Mouse (Mus musculus) lung, adult 2 months (tissue): ENCODE data around the gene Jag2. TPM values are rescaled to one million over a fixed set of nuclear protein-coding genes. Genes with fewer than 3 reads are reported as not detected.

ENCODE experiments used
- DNase-seq: peaks from one replicate; pipeline ENCODE4 v3.0.0; 2022
- H3K4me1 ChIP-seq: fragments of 200-500 bp; 2 replicates; pipeline ENCODE4 v1.6.1; 2011; ENCODE audit warnings: low read length; ENCODE audit not compliant: control insufficient read depth, insufficient read depth
- H3K4me3 ChIP-seq: fragments of 200-500 bp; replicated peaks from 2 replicates; pipeline ENCODE3; 2011; ENCODE audit warnings: low read depth, mild to moderate bottlenecking, control low read depth, low read length; ENCODE audit errors: extremely low read depth
- CTCF ChIP-seq: fragments of 200-500 bp; IDR thresholded peaks from 2 replicates; pipeline ENCODE4 v1.5.1; 2011; ENCODE audit warnings: mild to moderate bottlenecking, low read length, control low read depth; ENCODE audit not compliant: insufficient read depth
- POLR2A ChIP-seq: fragments of 200-500 bp; IDR thresholded peaks from 2 replicates; pipeline ENCODE4 v1.6.1; 2011; ENCODE audit warnings: low read depth, mild to moderate bottlenecking, control low read depth, low read length, borderline replicate concordance; ENCODE audit errors: extremely low read depth
- WGBS: fragments of 180-500 bp; shearing (Covaris S2); methylation state at CpG from one replicate; pipeline ENCODE4 v1.1.7; 2018; 5-methylcytosine and 5-hydroxymethylcytosine counted together
- polyA plus RNA-seq: library from polyadenylated mRNA; depleted of rRNA; stranded (reverse); fragments of >200 nt; gene quantifications from 2 replicates; pipeline ENCODE4 v1.2.3, GENCODE M21; 2012

The Jag2 gene
- polyA plus RNA-seq, 1 experiment = 62.8 TPM

GRCm38 (mm10) chr12:112941776-112942713, 12.5 kb upstream of the Jag2 start, which contains the start of gene Nudt14:
Nudt14 (minus strand) TSS chr12:112942124.
- no peak for TF ChIP-seq CTCF
- TF ChIP-seq POLR2A = peak; percentile 62; the same call in 1 of the 2 replicates
- peak; percentile 86 for DNase-seq
- Histone ChIP-seq H3K4me1 (peaks cover 12% of the 10 kb centered on the region), H3K4me3 (peak within 1 kb of the TSS; percentile 91)
- 2% methylated on average over 53 of the region's 58 CpGs for WGBS

GRCm38 (mm10) chr12:112941156-112941775, 11.7 kb upstream of the Jag2 start:
- no peak for DNase-seq
- 35% methylated on average over 10 of the region's 10 CpGs for WGBS
- Histone ChIP-seq H3K4me1 (peaks cover 12% of the 10 kb centered on the region), H3K4me3 (peak overlapping the region; percentile 91)
- TF ChIP-seq POLR2A (no peak), CTCF (no peak)

GRCm38 (mm10) chr12:112940710-112941109, 11.1 kb upstream of the Jag2 start:
- DNase-seq = no peak
- peaks cover 12% of the 10 kb centered on the region for H3K4me1 ChIP-seq
- WGBS = 46% methylated on average over 9 of the region's 9 CpGs
- H3K4me3 ChIP-seq = no peak overlapping the region
- TF ChIP-seq POLR2A (no peak), CTCF (no peak)

- TF ChIP-seq CTCF (no peak), POLR2A (no peak)
- H3K4me3 ChIP-seq = no peak overlapping the region
- 59% methylated on average over 4 of the region's 4 CpGs for WGBS
- no peak for DNase-seq
- H3K4me1 ChIP-seq = peaks cover 12% of the 10 kb centered on the region
Measured at GRCm38 (mm10) chr12:112940238-112940637, 10.7 kb upstream of the Jag2 start.

GRCm38 (mm10) chr12:112938873-112939565, 9.4 kb upstream of the Jag2 start:
- Histone ChIP-seq H3K4me3 (no peak overlapping the region), H3K4me1 (peaks cover 12% of the 10 kb centered on the region)
- no peak for DNase-seq
- 68% methylated on average over 10 of the region's 10 CpGs for WGBS
- TF ChIP-seq POLR2A (no peak), CTCF (peak; percentile 32; the same call in 1 of the 2 replicates)

GRCm38 (mm10) chr12:112938366-112938765, 8.8 kb upstream of the Jag2 start:
- WGBS = 92% methylated on average over 10 of the region's 10 CpGs
- TF ChIP-seq CTCF (no peak), POLR2A (no peak)

GRCm38 (mm10) chr12:112937906-112938305, 8.3 kb upstream of the Jag2 start:
- Histone ChIP-seq H3K4me3 (no peak overlapping the region), H3K4me1 (peaks cover 12% of the 10 kb centered on the region)
- 35% methylated on average over 9 of the region's 9 CpGs for WGBS
- no peak for DNase-seq
- TF ChIP-seq POLR2A (no peak), CTCF (no peak)

More at GRCm38 (mm10) chr12:112938366-112938765, 8.8 kb upstream of the Jag2 start:
- H3K4me1 ChIP-seq = peaks cover 12% of the 10 kb centered on the region
- H3K4me3 ChIP-seq = no peak overlapping the region
- DNase-seq = no peak

GRCm38 (mm10) chr12:112932647-112933046, 3.1 kb upstream of the Jag2 start:
- H3K4me3 ChIP-seq = no peak overlapping the region
- WGBS = 27% methylated on average over 7 of the region's 7 CpGs
- DNase-seq = no peak
- TF ChIP-seq CTCF = no peak
- TF ChIP-seq POLR2A = no peak
- H3K4me1 ChIP-seq = 0 out of 2 replicates have a peak, but pooled peaks cover 2% of the 10 kb centered on the region

- TF ChIP-seq POLR2A = no peak
- no peak for TF ChIP-seq CTCF
- Histone ChIP-seq H3K4me3 (peak overlapping the region; percentile 74), H3K4me1 (0 out of 2 replicates have a peak, but pooled peaks cover 2% of the 10 kb centered on the region)
- 1% methylated on average over 122 of the region's 124 CpGs for WGBS
- DNase-seq = peak; percentile 27
Measured at GRCm38 (mm10) chr12:112928401-112929241, 955 bp downstream of the Jag2 start.
